Mouse (Mus musculus) natural killer cell, adult 2 months (primary cell): ENCODE data around the gene Amd1.
A peak's percentile ranks its signal among the peaks of the same experiment; 100 is the strongest.

ENCODE experiments used
- DNase-seq, 2 experiments: peaks; one replicate each; pipeline ENCODE4 v3.0.0; 2022; ENCODE audit warnings: low spot score in 2 of 2

Amd1 gene

GRCm38 (mm10) chr10:40256716-40257115, 45.3 kb downstream of the Amd1 start:
- DNase-seq, result peak; percentile 16 to 18

DNA sequence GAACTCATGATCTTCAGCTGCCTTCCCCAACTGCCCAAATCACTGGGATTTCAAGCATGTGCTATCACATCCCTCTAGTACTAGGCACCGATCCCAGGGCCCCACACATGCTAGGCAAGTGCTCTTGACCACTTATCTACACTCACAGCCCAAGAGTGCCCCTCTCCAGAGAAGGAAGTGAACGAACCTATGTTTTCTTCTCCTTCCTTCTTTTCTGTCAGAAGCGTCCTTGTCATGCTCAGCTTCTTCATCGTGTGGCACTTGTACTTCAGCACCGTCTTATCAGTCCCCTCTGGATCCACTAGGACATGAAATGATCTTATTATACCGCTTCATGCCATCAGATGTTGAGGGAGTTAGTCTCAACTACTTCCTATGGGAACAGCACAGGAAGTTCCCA, 51.0 kb downstream of the Amd1 start:
- no peak for DNase-seq

- DNase-seq, result no peak
Observed at GRCm38 (mm10) chr10:40249625-40250024, 52.4 kb downstream of the Amd1 start.

- no peak for DNase-seq
Observed at GRCm38 (mm10) chr10:40247166-40247716, 54.7 kb downstream of the Amd1 start.

- peak; percentile 70 to 79 for DNase-seq
Observed at GRCm38 (mm10) chr10:40246374-40247165, 55.4 kb downstream of the Amd1 start, which contains the start of gene Rpf2. Rpf2 (minus strand) TSS chr10:40247036.

DNA sequence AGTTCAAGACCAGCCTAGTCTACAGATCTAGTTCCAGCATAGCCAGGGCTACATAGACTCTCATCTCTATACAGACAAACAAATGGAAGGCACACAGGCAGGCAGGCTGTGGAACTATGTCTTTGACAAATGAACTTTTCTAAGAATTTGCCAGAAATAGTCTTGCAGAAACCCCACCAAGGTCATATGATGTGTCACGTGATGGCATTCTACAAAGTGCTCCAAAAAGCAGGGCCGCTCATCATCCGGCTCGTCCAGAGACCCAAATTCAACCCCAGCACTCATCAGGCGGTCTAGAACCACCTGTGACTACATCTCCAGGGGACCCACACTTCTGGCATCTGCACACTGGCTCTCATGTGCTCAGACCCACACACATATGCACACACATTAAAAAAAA, 64.2 kb downstream of the Amd1 start:
- no peak for DNase-seq
